Mouse (Mus musculus): Measurements from ENCODE around the gene Zkscan5. TPM values are rescaled to one million over a fixed set of nuclear protein-coding genes. Genes with fewer than 3 reads are reported as not detected.

Gene Zkscan5
- 9.0 and 10.9 TPM in 2 replicates for polyA plus RNA-seq (2014; fragmentation: Nextera tagmentation; extraction: Ambion mirVana)

- Histone ChIP-seq H3K27ac (ENCODE audit: low read depth, low read length) (peak within 1 kb of the TSS; percentile 88), H3K36me3 (ENCODE audit: control insufficient read depth, insufficient read depth, low read length) (peaks cover 3% of the 10 kb centered on the region; the same call in 1 of the 2 replicates), H3K4me2 (peak within 1 kb of the TSS; percentile 79), H3K9me3 (replicated peaks; ENCODE audit: control insufficient read depth, low read length) (peaks cover 2% of the 10 kb centered on the region; the same call in 1 of the 2 replicates), H3K4me3 (ENCODE audit: low read depth, low read length) (peak within 1 kb of the TSS; percentile 62), H3K4me1 (ENCODE audit: control insufficient read depth, insufficient read depth, low read length) (peaks cover 16% of the 10 kb centered on the region), H3K9ac (ENCODE audit: low read depth, low read length) (peak within 1 kb of the TSS; percentile 81), H3K27me3 (ENCODE audit: control insufficient read depth, insufficient read depth, low read length) (no peaks in the 10 kb centered on the region)
- ATAC-seq (replicated peaks; ENCODE audit: insufficient number of reproducible peaks, low FRiP score, low TSS enrichment) = peak; percentile 95
- WGBS (ENCODE audit: insufficient replicate concordance) = under 1% methylated on average over 22 of the region's 22 CpGs
Observed at GRCm38 (mm10) chr5:145203936-145204691, at the start of gene Zkscan5. TSS of gene Zkscan5 (plus strand) at chr5:145204562.

DNA sequence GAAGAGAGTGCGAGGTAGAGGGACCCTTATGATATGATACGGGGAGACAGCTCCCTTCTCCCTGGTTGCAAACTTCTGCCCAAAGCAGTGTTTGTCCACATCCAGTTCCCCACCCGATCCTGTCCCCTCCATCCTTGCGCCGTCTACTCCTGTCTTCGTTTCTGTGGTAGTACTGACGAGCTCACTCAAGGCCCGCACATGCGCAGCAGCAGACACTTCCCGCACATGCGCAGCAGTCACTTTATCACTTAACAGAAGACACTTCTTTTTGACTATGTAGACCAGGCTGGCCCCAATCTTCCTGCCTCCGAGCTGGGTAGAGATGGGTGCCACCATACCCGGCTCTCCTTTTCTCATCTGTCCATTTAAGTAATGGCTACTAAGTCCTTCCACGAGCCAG is 43.0 kb upstream of the Zkscan5 start:
- Histone ChIP-seq H3K27me3 (ENCODE audit: control insufficient read depth, insufficient read depth, low read length) (no peaks in the 10 kb centered on the region), H3K4me2 (no peak overlapping the region), H3K27ac (ENCODE audit: low read depth, low read length) (no peak overlapping the region), H3K9me3 (replicated peaks; ENCODE audit: control insufficient read depth, low read length) (no peaks in the 10 kb centered on the region), H3K4me3 (ENCODE audit: low read depth, low read length) (no peak overlapping the region), H3K36me3 (ENCODE audit: control insufficient read depth, insufficient read depth, low read length) (peaks cover 13% of the 10 kb centered on the region), H3K4me1 (ENCODE audit: control insufficient read depth, insufficient read depth, low read length) (peaks cover 13% of the 10 kb centered on the region; the same call in 1 of the 2 replicates), H3K9ac (ENCODE audit: low read depth, low read length) (no peak overlapping the region)
- no peak for ATAC-seq (replicated peaks; ENCODE audit: insufficient number of reproducible peaks, low FRiP score, low TSS enrichment)
- 93% methylated on average over 14 of the region's 14 CpGs for WGBS (ENCODE audit: insufficient replicate concordance)

DNA sequence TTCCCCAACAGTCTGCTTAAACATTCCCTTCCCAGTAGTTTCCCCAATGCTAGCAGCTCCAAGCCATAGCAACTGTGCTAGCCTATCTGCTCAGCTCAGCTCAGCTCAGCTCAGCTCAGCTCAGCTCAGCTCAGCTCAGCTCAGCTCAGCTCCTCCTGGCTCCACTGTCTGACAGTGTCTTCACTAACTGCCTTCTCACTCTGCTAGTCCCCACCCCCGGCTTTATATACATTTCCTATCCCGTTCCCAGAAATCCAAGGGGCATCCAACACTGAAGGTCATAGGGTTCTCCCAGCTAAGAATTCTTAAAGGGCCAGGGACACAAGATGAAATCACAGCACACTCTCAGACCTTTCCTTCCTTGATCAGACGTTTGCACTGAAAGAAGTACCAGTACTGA is 39.7 kb upstream of the Zkscan5 start:
- Histone ChIP-seq H3K27me3 (ENCODE audit: control insufficient read depth, insufficient read depth, low read length) (no peaks in the 10 kb centered on the region), H3K4me2 (no peak overlapping the region), H3K9ac (ENCODE audit: low read depth, low read length) (no peak overlapping the region), H3K36me3 (ENCODE audit: control insufficient read depth, insufficient read depth, low read length) (peaks cover 4% of the 10 kb centered on the region), H3K4me3 (ENCODE audit: low read depth, low read length) (no peak overlapping the region), H3K4me1 (ENCODE audit: control insufficient read depth, insufficient read depth, low read length) (peaks cover 22% of the 10 kb centered on the region), H3K9me3 (replicated peaks; ENCODE audit: control insufficient read depth, low read length) (no peaks in the 10 kb centered on the region), H3K27ac (ENCODE audit: low read depth, low read length) (no peak overlapping the region)
- 72% methylated on average over 3 of the region's 3 CpGs for WGBS (ENCODE audit: insufficient replicate concordance)
- ATAC-seq (replicated peaks; ENCODE audit: insufficient number of reproducible peaks, low FRiP score, low TSS enrichment) = no peak

- H3K4me2 ChIP-seq = no peak overlapping the region
- 86% methylated on average over 15 of the region's 15 CpGs for WGBS (ENCODE audit: insufficient replicate concordance)
- no peak overlapping the region for H3K9ac ChIP-seq (ENCODE audit: low read depth, low read length)
- peaks cover 4% of the 10 kb centered on the region for H3K36me3 ChIP-seq (ENCODE audit: control insufficient read depth, insufficient read depth, low read length)
- H3K27me3 ChIP-seq (ENCODE audit: control insufficient read depth, insufficient read depth, low read length) = no peaks in the 10 kb centered on the region
- no peak overlapping the region for H3K27ac ChIP-seq (ENCODE audit: low read depth, low read length)
- no peaks in the 10 kb centered on the region for H3K9me3 ChIP-seq (replicated peaks; ENCODE audit: control insufficient read depth, low read length)
- H3K4me1 ChIP-seq (ENCODE audit: control insufficient read depth, insufficient read depth, low read length) = peaks cover 22% of the 10 kb centered on the region
- no peak overlapping the region for H3K4me3 ChIP-seq (ENCODE audit: low read depth, low read length)
- ATAC-seq (replicated peaks; ENCODE audit: insufficient number of reproducible peaks, low FRiP score, low TSS enrichment) = no peak
Observed at GRCm38 (mm10) chr5:145165184-145165583, 39.2 kb upstream of the Zkscan5 start.

DNA sequence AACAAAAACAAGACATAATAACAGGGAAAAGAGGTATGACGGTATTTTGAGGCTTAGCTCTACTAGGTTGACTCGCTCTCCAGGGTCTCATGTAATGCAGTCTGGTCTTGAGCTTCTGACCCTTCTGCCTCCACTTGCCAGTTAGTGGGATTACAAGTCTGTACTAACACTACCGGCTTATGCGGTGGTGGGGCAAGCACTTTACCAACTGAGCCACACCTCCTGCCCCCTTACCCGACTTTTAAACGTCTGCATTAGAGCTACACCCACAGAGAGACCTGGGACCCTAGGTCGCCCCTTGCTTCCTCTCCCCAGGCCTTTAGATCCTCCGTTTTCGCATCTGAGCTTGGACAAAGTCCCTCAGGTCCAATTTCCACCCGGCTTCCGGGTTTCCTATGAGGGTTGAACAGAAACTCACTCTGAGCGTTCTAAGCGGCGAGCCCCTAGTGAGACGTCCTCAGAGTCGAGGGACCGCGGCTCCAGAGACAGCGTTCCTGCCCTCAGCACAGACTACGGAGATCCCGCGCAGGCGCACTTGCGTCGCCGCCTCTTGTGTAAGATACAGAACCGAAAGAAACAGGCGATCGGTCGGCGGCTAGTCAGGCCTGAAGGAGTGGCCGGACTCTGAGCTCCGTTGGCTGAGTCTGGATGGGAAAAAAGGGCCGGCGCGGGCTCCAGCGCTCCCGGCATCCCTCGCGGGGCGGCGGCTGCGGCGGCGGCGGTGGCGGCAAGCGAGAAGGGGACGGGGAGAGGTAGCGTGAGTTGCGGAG is 37.6 kb upstream of the Zkscan5 start, which contains the start of the genes Ptcd1 and Cpsf4:
Gene Ptcd1, minus strand, starts transcription at position 573 of the 770 bp plus-strand sequence.
Gene Cpsf4, plus strand, starts transcription at position 678 of the 770 bp plus-strand sequence.
- H3K9me3 ChIP-seq (replicated peaks; ENCODE audit: control insufficient read depth, low read length) = no peaks in the 10 kb centered on the region
- peak within 1 kb of the TSS; percentile 95 for H3K4me2 ChIP-seq
- peak within 1 kb of the TSS; percentile 88 for H3K27ac ChIP-seq (ENCODE audit: low read depth, low read length)
- H3K4me1 ChIP-seq (ENCODE audit: control insufficient read depth, insufficient read depth, low read length) = peaks cover 22% of the 10 kb centered on the region
- ATAC-seq (replicated peaks; ENCODE audit: insufficient number of reproducible peaks, low FRiP score, low TSS enrichment) = peak; percentile 92
- peaks cover 8% of the 10 kb centered on the region for H3K36me3 ChIP-seq (ENCODE audit: control insufficient read depth, insufficient read depth, low read length)
- under 1% methylated on average over 51 of the region's 51 CpGs for WGBS (ENCODE audit: insufficient replicate concordance)
- H3K9ac ChIP-seq (ENCODE audit: low read depth, low read length) = peak within 1 kb of the TSS; percentile 92
- peak within 1 kb of the TSS; percentile 95 for H3K4me3 ChIP-seq (ENCODE audit: low read depth, low read length)
- H3K27me3 ChIP-seq (ENCODE audit: control insufficient read depth, insufficient read depth, low read length) = no peaks in the 10 kb centered on the region

GRCm38 (mm10) chr5:145167306-145167661 is 37.1 kb upstream of the Zkscan5 start:
- peak overlapping the region; percentile 92 for H3K9ac ChIP-seq (ENCODE audit: low read depth, low read length)
- H3K4me3 ChIP-seq (ENCODE audit: low read depth, low read length) = peak overlapping the region; percentile 95
- H3K9me3 ChIP-seq (replicated peaks; ENCODE audit: control insufficient read depth, low read length) = no peaks in the 10 kb centered on the region
- ATAC-seq (replicated peaks; ENCODE audit: insufficient number of reproducible peaks, low FRiP score, low TSS enrichment) = peak; percentile 40
- H3K27ac ChIP-seq (ENCODE audit: low read depth, low read length) = peak overlapping the region; percentile 77
- peak overlapping the region; percentile 95 for H3K4me2 ChIP-seq
- no peaks in the 10 kb centered on the region for H3K27me3 ChIP-seq (ENCODE audit: control insufficient read depth, insufficient read depth, low read length)
- H3K4me1 ChIP-seq (ENCODE audit: control insufficient read depth, insufficient read depth, low read length) = peaks cover 22% of the 10 kb centered on the region
- peaks cover 12% of the 10 kb centered on the region for H3K36me3 ChIP-seq (ENCODE audit: control insufficient read depth, insufficient read depth, low read length)
- WGBS (ENCODE audit: insufficient replicate concordance) = 0% methylated on average over 26 of the region's 28 CpGs

- H3K27ac ChIP-seq (ENCODE audit: low read depth, low read length) = no peak overlapping the region
- H3K9ac ChIP-seq (ENCODE audit: low read depth, low read length) = no peak overlapping the region
- no peak overlapping the region for H3K4me3 ChIP-seq (ENCODE audit: low read depth, low read length)
- H3K4me1 ChIP-seq (ENCODE audit: control insufficient read depth, insufficient read depth, low read length) = 0 out of 2 replicates have a peak, but pooled peaks cover 2% of the 10 kb centered on the region
- no peaks in the 10 kb centered on the region for H3K27me3 ChIP-seq (ENCODE audit: control insufficient read depth, insufficient read depth, low read length)
- peaks cover 55% of the 10 kb centered on the region for H3K36me3 ChIP-seq (ENCODE audit: control insufficient read depth, insufficient read depth, low read length)
- no peaks in the 10 kb centered on the region for H3K9me3 ChIP-seq (replicated peaks; ENCODE audit: control insufficient read depth, low read length)
- ATAC-seq (replicated peaks; ENCODE audit: insufficient number of reproducible peaks, low FRiP score, low TSS enrichment) = no peak
- H3K4me2 ChIP-seq = no peak overlapping the region
- WGBS (ENCODE audit: insufficient replicate concordance) = 85% methylated on average over 18 of the region's 18 CpGs
Observed at GRCm38 (mm10) chr5:145178461-145178980, 25.8 kb upstream of the Zkscan5 start.

- H3K36me3 ChIP-seq (ENCODE audit: control insufficient read depth, insufficient read depth, low read length) = peaks cover 62% of the 10 kb centered on the region
- no peak overlapping the region for H3K4me3 ChIP-seq (ENCODE audit: low read depth, low read length)
- H3K4me1 ChIP-seq (ENCODE audit: control insufficient read depth, insufficient read depth, low read length) = peaks cover 11% of the 10 kb centered on the region
- H3K27ac ChIP-seq (ENCODE audit: low read depth, low read length) = no peak overlapping the region
- no peak overlapping the region for H3K9ac ChIP-seq (ENCODE audit: low read depth, low read length)
- H3K27me3 ChIP-seq (ENCODE audit: control insufficient read depth, insufficient read depth, low read length) = no peaks in the 10 kb centered on the region
- H3K4me2 ChIP-seq = no peak overlapping the region
- 95% methylated on average over 2 of the region's 2 CpGs for WGBS (ENCODE audit: insufficient replicate concordance)
- no peaks in the 10 kb centered on the region for H3K9me3 ChIP-seq (replicated peaks; ENCODE audit: control insufficient read depth, low read length)
- ATAC-seq (replicated peaks; ENCODE audit: insufficient number of reproducible peaks, low FRiP score, low TSS enrichment) = no peak
Observed at GRCm38 (mm10) chr5:145185244-145185643, 19.1 kb upstream of the Zkscan5 start.

All from heart, embryonic 11.5 days (tissue).